Mouse (Mus musculus) mesoderm, embryonic 11.5 days (tissue): ENCODE measurements around the gene Rnf20.

Experiments
- DNase-seq: peaks from one replicate; pipeline ENCODE4 v3.0.0-alpha.2; 2012; ENCODE audit warnings: low read depth, low spot score

The Rnf20 gene

GRCm38 (mm10) chr4:49659421-49659820, 27.6 kb downstream of the Rnf20 start:
- no peak for DNase-seq

GRCm38 (mm10) chr4:49661664-49662063, 29.9 kb downstream of the Rnf20 start:
- DNase-seq, result no peak

GRCm38 (mm10) chr4:49662231-49662630, 30.4 kb downstream of the Rnf20 start:
- DNase-seq, result no peak

- no peak for DNase-seq
These were observed 33.0 kb downstream of the Rnf20 start for GRCm38 (mm10) chr4:49664850-49665249.

GRCm38 (mm10) chr4:49676071-49676470, 44.3 kb downstream of the Rnf20 start:
- DNase-seq, result no peak

GRCm38 (mm10) chr4:49676790-49677189, 45.0 kb downstream of the Rnf20 start:
- no peak for DNase-seq

GRCm38 (mm10) chr4:49680171-49680875, 48.5 kb downstream of the Rnf20 start:
- no peak for DNase-seq

- no peak for DNase-seq
These were observed 50.0 kb downstream of the Rnf20 start, which contains the start of gene Ppp3r2 for GRCm38 (mm10) chr4:49681812-49682211. TSS of gene Ppp3r2 (minus strand) at chr4:49682024.

GRCm38 (mm10) chr4:49688594-49689288, 56.9 kb downstream of the Rnf20 start:
- DNase-seq, result peak; percentile 79

- no peak for DNase-seq
These were observed 59.8 kb downstream of the Rnf20 start for GRCm38 (mm10) chr4:49691405-49692194.
